Mouse (Mus musculus): Measurements from ENCODE around the gene Zfp317. TPM values are rescaled to one million over a fixed set of nuclear protein-coding genes. Genes with fewer than 3 reads are reported as not detected.
A peak's percentile ranks its signal among the peaks of the same experiment; 100 is the strongest.

Gene Zfp317
- 24.6 and 31.8 TPM in 2 replicates for total RNA-seq (2014; rRNA removed)
- 20.4 and 22.2 TPM in 2 replicates for polyA plus RNA-seq (2015; fragmentation: Nextera tagmentation; extraction: Ambion mirVana)

- WGBS: 2% methylated on average over 35 of the region's 35 CpGs
- no peaks in the 10 kb centered on the region for H3K9me3 ChIP-seq (ENCODE audit: low read length)
- no peak for TF ChIP-seq CTCF (IDR thresholded peaks at IDR 0.05; ENCODE audit: low read depth)
These were observed at the start of gene Zfp317 for GRCm38 (mm10) chr9:19621843-19622822. Zfp317 (plus strand) TSS chr9:19622102.

GRCm38 (mm10) chr9:19582317-19582716, 39.6 kb upstream of the Zfp317 start, which contains the start of gene Olfr855:
Olfr855 (plus strand) TSS chr9:19582617.
- H3K36me3 ChIP-seq (ENCODE audit: insufficient read depth, low read length): no peaks in the 10 kb centered on the region
- TF ChIP-seq CTCF (IDR thresholded peaks at IDR 0.05; ENCODE audit: low read depth): no peak
- no peak within 1 kb of the TSS for H3K4me2 ChIP-seq (ENCODE audit: low read depth, low read length)
- DNase-seq (ENCODE audit: low spot score): no peak
- no peak within 1 kb of the TSS for H3K9ac ChIP-seq (replicated peaks; ENCODE audit: low read length)
- H3K27ac ChIP-seq: no peak within 1 kb of the TSS
- no peak for ATAC-seq
- H3K4me1 ChIP-seq (ENCODE audit: insufficient read depth, low read length): no peaks in the 10 kb centered on the region
- H3K4me3 ChIP-seq (ENCODE audit: low read length): no peak within 1 kb of the TSS
- no peaks in the 10 kb centered on the region for H3K27me3 ChIP-seq (ENCODE audit: insufficient read depth, low read length)
- 0 out of 2 replicates have a peak, but pooled peaks cover 2% of the 10 kb centered on the region for H3K9me3 ChIP-seq (ENCODE audit: low read length)

More at GRCm38 (mm10) chr9:19621843-19622822, at the start of gene Zfp317:
- peak within 1 kb of the TSS; percentile 66 for H3K4me3 ChIP-seq (ENCODE audit: low read length)
- peak; percentile 99 for DNase-seq (ENCODE audit: low spot score)
- ATAC-seq: peak; percentile 100
- H3K4me1 ChIP-seq (ENCODE audit: insufficient read depth, low read length): no peaks in the 10 kb centered on the region
- peak within 1 kb of the TSS; percentile 65 for H3K9ac ChIP-seq (replicated peaks; ENCODE audit: low read length)
- H3K36me3 ChIP-seq (ENCODE audit: insufficient read depth, low read length): peaks cover 3% of the 10 kb centered on the region; the same call in 1 of the 2 replicates
- H3K27me3 ChIP-seq (ENCODE audit: insufficient read depth, low read length): no peaks in the 10 kb centered on the region
- peak within 1 kb of the TSS; percentile 76; the same call in 1 of the 2 replicates for H3K27ac ChIP-seq
- peak within 1 kb of the TSS; percentile 56 for H3K4me2 ChIP-seq (ENCODE audit: low read depth, low read length)

- ATAC-seq: no peak
- H3K9ac ChIP-seq (replicated peaks; ENCODE audit: low read length): no peak overlapping the region
These were observed 605 bp upstream of the Zfp317 start for GRCm38 (mm10) chr9:19621297-19621696.

GRCm38 (mm10) chr9:19629574-19629973, 7.7 kb downstream of the Zfp317 start:
- ATAC-seq (no peak), DNase-seq (ENCODE audit: low spot score) (no peak)
- no peak overlapping the region for H3K27ac ChIP-seq
- H3K4me2 ChIP-seq (ENCODE audit: low read depth, low read length): no peak overlapping the region
- peaks cover 12% of the 10 kb centered on the region; the same call in 1 of the 2 replicates for H3K36me3 ChIP-seq (ENCODE audit: insufficient read depth, low read length)
- H3K27me3 ChIP-seq (ENCODE audit: insufficient read depth, low read length): no peaks in the 10 kb centered on the region
- no peak overlapping the region for H3K4me3 ChIP-seq (ENCODE audit: low read length)
- no peaks in the 10 kb centered on the region for H3K9me3 ChIP-seq (ENCODE audit: low read length)
- TF ChIP-seq CTCF (IDR thresholded peaks at IDR 0.05; ENCODE audit: low read depth): no peak
- H3K9ac ChIP-seq (replicated peaks; ENCODE audit: low read length): no peak overlapping the region
- no peaks in the 10 kb centered on the region for H3K4me1 ChIP-seq (ENCODE audit: insufficient read depth, low read length)

More at GRCm38 (mm10) chr9:19621297-19621696, 605 bp upstream of the Zfp317 start:
- Histone ChIP-seq H3K27ac (no peak overlapping the region), H3K27me3 (ENCODE audit: insufficient read depth, low read length) (no peaks in the 10 kb centered on the region), H3K4me3 (ENCODE audit: low read length) (no peak overlapping the region; the same call in 1 of the 2 replicates), H3K4me2 (ENCODE audit: low read depth, low read length) (0 out of 2 replicates have a peak overlapping the region, but pooled peaks have one; percentile 13), H3K4me1 (ENCODE audit: insufficient read depth, low read length) (no peaks in the 10 kb centered on the region), H3K36me3 (ENCODE audit: insufficient read depth, low read length) (peaks cover 2% of the 10 kb centered on the region; the same call in 1 of the 2 replicates), H3K9me3 (ENCODE audit: low read length) (no peaks in the 10 kb centered on the region)
- no peak for DNase-seq (ENCODE audit: low spot score)
- 99% methylated on average over 3 of the region's 3 CpGs for WGBS
- no peak for TF ChIP-seq CTCF (IDR thresholded peaks at IDR 0.05; ENCODE audit: low read depth)

- no peak overlapping the region for H3K4me2 ChIP-seq (ENCODE audit: low read depth, low read length)
- WGBS: 95% methylated on average over 3 of the region's 3 CpGs
- peaks cover 53% of the 10 kb centered on the region for H3K36me3 ChIP-seq (ENCODE audit: insufficient read depth, low read length)
These were observed 23.3 kb downstream of the Zfp317 start for GRCm38 (mm10) chr9:19645193-19645592.

GRCm38 (mm10) chr9:19690281-19690680, 68.4 kb downstream of the Zfp317 start:
- TF ChIP-seq CTCF (IDR thresholded peaks at IDR 0.05; ENCODE audit: low read depth): no peak
- no peak for ATAC-seq
- Histone ChIP-seq H3K4me1 (ENCODE audit: insufficient read depth, low read length) (no peaks in the 10 kb centered on the region), H3K27me3 (ENCODE audit: insufficient read depth, low read length) (no peaks in the 10 kb centered on the region), H3K4me2 (ENCODE audit: low read depth, low read length) (no peak overlapping the region), H3K9me3 (ENCODE audit: low read length) (no peaks in the 10 kb centered on the region), H3K9ac (replicated peaks; ENCODE audit: low read length) (no peak overlapping the region), H3K4me3 (ENCODE audit: low read length) (no peak overlapping the region), H3K27ac (no peak overlapping the region), H3K36me3 (ENCODE audit: insufficient read depth, low read length) (no peaks in the 10 kb centered on the region)
- no peak for DNase-seq (ENCODE audit: low spot score)
- WGBS: 84% methylated on average over 6 of the region's 6 CpGs

More at GRCm38 (mm10) chr9:19645193-19645592, 23.3 kb downstream of the Zfp317 start:
- Histone ChIP-seq H3K9me3 (ENCODE audit: low read length) (no peaks in the 10 kb centered on the region), H3K4me3 (ENCODE audit: low read length) (no peak overlapping the region), H3K27ac (no peak overlapping the region), H3K9ac (replicated peaks; ENCODE audit: low read length) (no peak overlapping the region), H3K27me3 (ENCODE audit: insufficient read depth, low read length) (no peaks in the 10 kb centered on the region), H3K4me1 (ENCODE audit: insufficient read depth, low read length) (no peaks in the 10 kb centered on the region)
- DNase-seq (ENCODE audit: low spot score) (no peak), ATAC-seq (no peak)
- no peak for TF ChIP-seq CTCF (IDR thresholded peaks at IDR 0.05; ENCODE audit: low read depth)
